Mouse (Mus musculus) midbrain, embryonic 11.5 days (tissue): ENCODE results near the gene Phf2. TPM values are rescaled to one million over a fixed set of nuclear protein-coding genes. Genes with fewer than 3 reads are reported as not detected.
"Not testable (repeated sequence)": the region's sequence is repeated elsewhere in the genome, so short reads cannot be mapped to it uniquely, and the experiment has no call there.

Experiments
- ATAC-seq: fragments of 200-750 bp; cut with Nextera tagmentation; 2 replicates; pipeline ENCODE4 v1.8.0; 2017; ENCODE audit warnings: moderate TSS enrichment, moderate library complexity; ENCODE audit not compliant: low FRiP score
- DNase-seq: peaks from one replicate; pipeline ENCODE4 v3.0.0; 2015; ENCODE audit warnings: low spot score; ENCODE audit errors: missing footprints
- H3K27ac ChIP-seq: fragments of 300-500 bp; sonication (generic); 2 replicates; pipeline ENCODE4 v1.5.1; 2014; ENCODE audit warnings: low read depth, low read length
- H3K27me3 ChIP-seq: fragments of 300-500 bp; sonication (generic); 2 replicates; pipeline ENCODE4 v1.6.1; 2014; ENCODE audit warnings: mild to moderate bottlenecking, low read length, moderate library complexity, mixed read lengths; ENCODE audit not compliant: control insufficient read depth, insufficient read depth
- H3K36me3 ChIP-seq: fragments of 300-500 bp; sonication (generic); 2 replicates; pipeline ENCODE4 v1.6.1; 2014; ENCODE audit warnings: mild to moderate bottlenecking, low read length, moderate library complexity, mixed read lengths; ENCODE audit not compliant: control insufficient read depth, insufficient read depth
- H3K4me1 ChIP-seq: fragments of 300-500 bp; sonication (generic); 2 replicates; pipeline ENCODE4 v1.6.1; 2014; ENCODE audit warnings: low read length; ENCODE audit not compliant: control insufficient read depth, insufficient read depth
- H3K4me2 ChIP-seq: fragments of 300-500 bp; sonication (generic); 2 replicates; pipeline ENCODE4 v1.6.1; 2014; ENCODE audit warnings: mild to moderate bottlenecking, moderate library complexity
- H3K4me3 ChIP-seq: fragments of 300-500 bp; sonication (generic); 2 replicates; pipeline ENCODE4 v1.5.1; 2014; ENCODE audit warnings: low read depth, low read length
- H3K9ac ChIP-seq: fragments of 300-500 bp; sonication (generic); 2 replicates; pipeline ENCODE4 v1.6.1; 2014; ENCODE audit warnings: low read length
- H3K9me3 ChIP-seq: fragments of 300-500 bp; sonication (generic); 2 replicates; pipeline ENCODE4 v1.6.1; 2016; ENCODE audit warnings: low read length; ENCODE audit not compliant: control insufficient read depth
- WGBS: fragments of 180-500 bp; shearing (Covaris S2); extraction: QIAGEN DNeasy Blood & Tissue Kit; methylation state at CpG from one replicate; pipeline ENCODE4 v1.1.7; 2014; 5-methylcytosine and 5-hydroxymethylcytosine counted together
- polyA plus RNA-seq: library from polyadenylated mRNA; unstranded; fragments of >200 nt; fragmentation: Nextera tagmentation; extraction: Ambion mirVana; gene quantifications from 2 replicates; pipeline ENCODE4 v1.2.1, GENCODE M21; 2014

Gene Phf2
- polyA plus RNA-seq, 1 experiment from 2014 or later, result 10.7 TPM

DNA sequence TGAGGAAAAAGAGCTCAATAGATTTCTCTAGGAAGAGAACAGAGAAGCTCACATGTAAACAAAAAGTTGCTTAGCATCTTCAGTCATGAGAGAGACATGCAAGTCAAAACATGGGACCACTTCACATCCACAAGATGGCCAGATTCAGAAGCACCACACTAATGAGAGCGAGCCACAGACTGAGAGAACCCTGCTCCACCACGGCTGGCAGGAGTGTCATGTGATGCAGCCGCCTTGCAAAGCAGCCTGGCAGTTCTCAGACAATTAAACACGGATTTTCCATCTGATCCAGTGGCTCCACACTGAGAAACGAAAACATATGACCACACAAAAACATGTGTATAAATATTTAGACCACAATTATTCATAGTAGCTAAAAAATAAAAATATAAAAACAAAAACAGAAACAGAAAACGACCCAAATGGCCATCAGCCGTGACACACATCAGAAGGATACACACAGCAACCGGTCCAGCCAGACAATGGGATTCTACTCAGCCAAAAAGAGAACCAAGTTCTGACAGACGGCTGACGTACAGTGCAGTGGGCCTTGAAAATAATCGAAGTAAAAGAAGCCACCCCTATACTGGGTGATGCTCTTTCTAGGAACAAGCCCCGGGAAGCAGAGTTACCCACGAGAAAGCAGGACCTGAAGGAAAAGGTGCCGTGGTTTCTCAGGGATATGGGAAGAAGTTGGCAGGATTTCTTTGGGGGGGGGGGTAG is 40.2 kb downstream of the Phf2 start:
- Histone ChIP-seq H3K36me3 (peaks cover 21% of the 10 kb centered on the region), H3K4me1 (no peaks in the 10 kb centered on the region), H3K27ac (no peak overlapping the region), H3K9me3 (no peaks in the 10 kb centered on the region), H3K4me3 (no peak overlapping the region), H3K9ac (no peak overlapping the region), H3K27me3 (no peaks in the 10 kb centered on the region), H3K4me2 (no peak overlapping the region)
- no peak for ATAC-seq
- no peak for DNase-seq
- 85% methylated on average over 14 of the region's 14 CpGs for WGBS

GRCm38 (mm10) chr13:48829780-48830179 is 41.1 kb downstream of the Phf2 start:
- Histone ChIP-seq H3K4me2 (no peak overlapping the region), H3K36me3 (peaks cover 24% of the 10 kb centered on the region), H3K9me3 (no peaks in the 10 kb centered on the region), H3K27ac (no peak overlapping the region), H3K4me3 (no peak overlapping the region), H3K4me1 (no peaks in the 10 kb centered on the region), H3K27me3 (no peaks in the 10 kb centered on the region), H3K9ac (no peak overlapping the region)
- 92% methylated on average over 4 of the region's 4 CpGs for WGBS
- ATAC-seq (no peak), DNase-seq (no peak)

DNA sequence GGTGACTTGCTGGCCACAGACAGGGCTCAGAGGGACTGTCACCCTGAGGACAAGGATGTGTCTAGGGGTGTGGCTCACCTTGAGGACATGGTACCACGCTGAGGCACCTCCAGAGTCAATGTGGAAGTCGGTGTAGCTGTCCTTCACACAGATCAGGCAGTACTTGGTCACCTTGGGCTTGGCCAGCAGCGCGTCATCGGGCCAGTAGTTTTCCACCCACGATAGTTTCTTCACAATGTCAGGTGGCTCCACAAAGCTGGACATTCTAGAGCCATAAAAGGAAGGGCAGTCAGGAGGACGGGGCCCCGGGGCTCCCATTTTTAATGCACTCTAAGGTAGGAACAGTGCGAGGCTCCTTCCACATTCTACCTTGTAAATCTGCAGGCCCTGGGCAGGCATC is 48.0 kb downstream of the Phf2 start:
- H3K36me3 ChIP-seq, result peaks cover 33% of the 10 kb centered on the region
- no peak for DNase-seq
- no peaks in the 10 kb centered on the region for H3K9me3 ChIP-seq
- H3K27me3 ChIP-seq, result no peaks in the 10 kb centered on the region
- no peak overlapping the region for H3K9ac ChIP-seq
- H3K27ac ChIP-seq, result no peak overlapping the region
- H3K4me2 ChIP-seq, result no peak overlapping the region
- 93% methylated on average over 9 of the region's 9 CpGs for WGBS
- H3K4me1 ChIP-seq, result no peaks in the 10 kb centered on the region
- ATAC-seq, result no peak
- no peak overlapping the region for H3K4me3 ChIP-seq

DNA sequence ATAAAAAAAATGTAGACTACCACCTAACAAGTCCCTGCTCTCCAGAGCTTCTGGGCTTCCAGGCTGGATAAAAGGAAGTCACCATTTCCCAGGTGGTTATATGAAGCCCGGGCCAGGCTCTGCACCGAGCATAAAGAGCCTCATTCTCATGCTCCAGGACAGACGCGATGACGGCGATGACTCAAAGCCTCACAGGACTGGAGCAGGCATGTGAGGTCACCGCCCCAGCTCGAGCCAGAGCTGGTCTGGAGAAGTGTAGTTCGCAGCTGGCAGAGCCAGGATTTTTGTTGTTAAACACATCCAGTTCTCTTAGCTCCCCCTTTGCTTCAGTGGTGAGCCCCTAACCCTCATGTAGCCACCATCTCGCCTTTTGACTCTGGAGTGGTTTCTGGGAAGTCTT is 48.6 kb downstream of the Phf2 start:
- Histone ChIP-seq H3K4me1 (no peaks in the 10 kb centered on the region), H3K27me3 (no peaks in the 10 kb centered on the region), H3K4me2 (no peak overlapping the region), H3K4me3 (no peak overlapping the region), H3K36me3 (peaks cover 30% of the 10 kb centered on the region), H3K9ac (no peak overlapping the region), H3K27ac (no peak overlapping the region), H3K9me3 (no peaks in the 10 kb centered on the region)
- no peak for ATAC-seq
- WGBS, result 94% methylated on average over 10 of the region's 10 CpGs
- DNase-seq, result no peak

DNA sequence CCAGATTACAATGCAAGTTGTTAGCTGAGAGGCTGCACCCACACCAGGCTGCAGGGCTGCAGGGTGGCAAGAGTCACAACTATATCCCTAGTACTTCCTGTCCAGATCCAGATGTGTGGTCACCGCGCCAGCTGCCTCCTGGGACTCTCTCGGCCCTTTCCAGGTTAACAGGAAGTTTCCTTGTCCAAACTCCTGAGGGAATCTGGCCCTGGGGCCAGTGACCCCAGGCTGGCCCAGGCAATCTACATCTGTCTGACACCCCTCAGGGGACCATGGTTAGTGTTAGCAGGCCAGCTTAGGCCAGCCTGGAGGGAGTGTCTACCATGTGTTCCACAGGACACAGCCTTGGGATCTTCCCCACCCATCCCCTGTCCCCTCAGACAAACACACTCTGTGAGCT is 51.8 kb downstream of the Phf2 start:
- no peak overlapping the region for H3K9ac ChIP-seq
- no peaks in the 10 kb centered on the region for H3K9me3 ChIP-seq
- no peaks in the 10 kb centered on the region for H3K27me3 ChIP-seq
- no peak overlapping the region for H3K27ac ChIP-seq
- ATAC-seq (no peak), DNase-seq (no peak)
- no peak overlapping the region for H3K4me2 ChIP-seq
- no peaks in the 10 kb centered on the region for H3K4me1 ChIP-seq
- H3K4me3 ChIP-seq, result no peak overlapping the region
- H3K36me3 ChIP-seq, result peaks cover 35% of the 10 kb centered on the region
- WGBS, result 94% methylated on average over 3 of the region's 3 CpGs

- Histone ChIP-seq H3K27ac (no peak overlapping the region), H3K4me3 (no peak overlapping the region), H3K4me2 (no peak overlapping the region), H3K9ac (no peak overlapping the region), H3K36me3 (peaks cover 22% of the 10 kb centered on the region), H3K9me3 (no peaks in the 10 kb centered on the region), H3K4me1 (no peaks in the 10 kb centered on the region), H3K27me3 (no peaks in the 10 kb centered on the region)
- DNase-seq (no peak), ATAC-seq (no peak)
- 93% methylated on average over 1 of the region's 1 CpGs for WGBS
These were observed 56.5 kb downstream of the Phf2 start for GRCm38 (mm10) chr13:48814406-48814805.

DNA sequence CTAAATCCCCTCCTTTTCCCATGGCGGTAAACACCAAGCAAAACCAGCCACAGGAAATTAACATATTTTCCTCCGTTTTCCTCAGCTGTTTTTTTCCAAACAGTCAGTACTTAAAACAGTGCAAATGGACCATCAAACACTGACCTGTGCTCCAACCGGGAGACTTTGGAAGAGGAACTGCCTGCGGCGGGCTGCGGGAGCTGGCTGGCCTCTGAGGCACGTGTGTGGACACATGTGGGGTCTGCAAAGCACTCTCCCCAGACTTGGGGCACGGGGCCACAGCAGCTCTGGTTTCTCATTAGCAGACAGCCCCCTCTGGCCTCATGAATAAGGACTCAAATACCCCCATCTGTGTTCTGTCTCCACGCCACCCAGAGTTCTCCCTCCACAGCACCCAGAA is 59.9 kb downstream of the Phf2 start:
- Histone ChIP-seq H3K4me3 (no peak overlapping the region), H3K27ac (no peak overlapping the region), H3K4me2 (no peak overlapping the region), H3K4me1 (no peaks in the 10 kb centered on the region), H3K27me3 (no peaks in the 10 kb centered on the region), H3K9ac (no peak overlapping the region), H3K9me3 (no peaks in the 10 kb centered on the region), H3K36me3 (peaks cover 19% of the 10 kb centered on the region)
- WGBS, result 79% methylated on average over 9 of the region's 9 CpGs
- DNase-seq, result no peak
- no peak for ATAC-seq

DNA sequence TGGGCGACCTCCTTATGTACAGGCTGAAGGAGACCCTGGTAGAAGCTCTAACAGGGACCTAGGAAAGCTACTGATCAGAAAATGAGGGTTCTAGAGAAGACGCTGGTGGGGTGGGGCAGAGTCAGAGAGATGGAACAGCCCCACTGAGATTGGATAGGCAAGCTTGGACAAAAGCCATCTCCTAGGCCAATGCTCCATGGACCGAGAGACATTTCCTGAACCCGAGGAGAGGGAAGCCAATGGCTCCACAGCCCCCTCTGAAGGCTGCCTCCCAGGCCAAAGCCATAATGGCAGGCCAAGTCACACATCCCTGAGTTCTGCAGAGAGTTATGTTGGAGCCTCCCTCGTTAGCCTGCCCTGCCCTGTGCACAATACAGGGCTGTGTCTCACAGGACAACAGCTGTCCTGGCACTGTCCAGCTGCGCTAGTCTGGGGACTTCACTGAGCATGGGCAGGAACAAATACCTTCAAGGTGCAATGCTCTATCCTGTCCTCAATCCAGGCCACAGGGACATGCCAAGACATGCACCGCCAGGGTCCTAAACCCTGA is 60.6 kb downstream of the Phf2 start:
- no peak overlapping the region for H3K4me3 ChIP-seq
- H3K27ac ChIP-seq, result no peak overlapping the region

GRCm38 (mm10) chr13:48809668-48810067 is 61.3 kb downstream of the Phf2 start:
- H3K4me1 ChIP-seq, H3K27ac ChIP-seq, H3K27me3 ChIP-seq, H3K9ac ChIP-seq, H3K9me3 ChIP-seq, H3K4me3 ChIP-seq, DNase-seq, H3K4me2 ChIP-seq, ATAC-seq: not testable (repeated sequence)
- peaks cover 12% of the 10 kb centered on the region for H3K36me3 ChIP-seq
- 85% methylated on average over 4 of the region's 4 CpGs for WGBS

More for the DNA sequence above, 60.6 kb downstream of the Phf2 start:
- Histone ChIP-seq H3K9me3 (no peaks in the 10 kb centered on the region), H3K36me3 (peaks cover 16% of the 10 kb centered on the region), H3K4me1 (no peaks in the 10 kb centered on the region), H3K9ac (no peak overlapping the region), H3K27me3 (no peaks in the 10 kb centered on the region), H3K4me2 (no peak overlapping the region)
- WGBS, result 86% methylated on average over 7 of the region's 7 CpGs
- no peak for DNase-seq
- no peak for ATAC-seq
